Mouse (Mus musculus): ENCODE data around the gene Adra1d. TPM values are rescaled to one million over a fixed set of nuclear protein-coding genes. Genes with fewer than 3 reads are reported as not detected.
A peak's percentile ranks its signal among the peaks of the same experiment; 100 is the strongest.

Adra1d gene
- polyA plus RNA-seq, 1 experiment from 2014 or later = 0.25 TPM

GRCm38 (mm10) chr2:131531271-131531670 lies 30.8 kb downstream of the Adra1d start:
- 86% methylated on average over 7 of the region's 7 CpGs for WGBS
- Histone ChIP-seq H3K9ac (no peak overlapping the region), H3K27me3 (peaks cover 3% of the 10 kb centered on the region; the same call in 1 of the 2 replicates), H3K27ac (no peak overlapping the region), H3K36me3 (0 out of 2 replicates have a peak, but pooled peaks cover 6% of the 10 kb centered on the region), H3K4me3 (no peak overlapping the region), H3K9me3 (no peaks in the 10 kb centered on the region), H3K4me2 (no peak overlapping the region), H3K4me1 (replicated peaks) (no peaks in the 10 kb centered on the region)
- no peak for ATAC-seq (ENCODE audit: low FRiP score)

- H3K4me2 ChIP-seq = no peak overlapping the region
- peaks cover 3% of the 10 kb centered on the region; the same call in 1 of the 2 replicates for H3K27me3 ChIP-seq
- H3K9ac ChIP-seq = no peak overlapping the region
- H3K27ac ChIP-seq = no peak overlapping the region
- peaks cover 13% of the 10 kb centered on the region for H3K36me3 ChIP-seq
- no peak overlapping the region for H3K4me3 ChIP-seq
- ATAC-seq (ENCODE audit: low FRiP score) = peak; percentile 50
- WGBS = 26% methylated on average over 9 of the region's 9 CpGs
- H3K9me3 ChIP-seq = no peaks in the 10 kb centered on the region
- H3K4me1 ChIP-seq (replicated peaks) = no peaks in the 10 kb centered on the region
Measured at GRCm38 (mm10) chr2:131530623-131531008, 31.5 kb downstream of the Adra1d start.

- peak; percentile 54 for ATAC-seq (ENCODE audit: low FRiP score)
- Histone ChIP-seq H3K9me3 (no peaks in the 10 kb centered on the region), H3K9ac (no peak overlapping the region), H3K27me3 (peaks cover 3% of the 10 kb centered on the region; the same call in 1 of the 2 replicates), H3K27ac (no peak overlapping the region), H3K36me3 (peaks cover 19% of the 10 kb centered on the region), H3K4me3 (no peak overlapping the region), H3K4me1 (replicated peaks) (no peaks in the 10 kb centered on the region), H3K4me2 (no peak overlapping the region)
- 40% methylated on average over 11 of the region's 11 CpGs for WGBS
Measured at GRCm38 (mm10) chr2:131529898-131530622, 32.0 kb downstream of the Adra1d start.

- H3K36me3 ChIP-seq = peaks cover 29% of the 10 kb centered on the region
- ATAC-seq (ENCODE audit: low FRiP score) = no peak
- no peaks in the 10 kb centered on the region for H3K9me3 ChIP-seq
- H3K9ac ChIP-seq = no peak overlapping the region
- H3K4me1 ChIP-seq (replicated peaks) = no peaks in the 10 kb centered on the region
- no peak overlapping the region for H3K4me3 ChIP-seq
- no peak overlapping the region for H3K27ac ChIP-seq
- WGBS = 55% methylated on average over 3 of the region's 3 CpGs
- H3K27me3 ChIP-seq = peaks cover 3% of the 10 kb centered on the region; the same call in 1 of the 2 replicates
- H3K4me2 ChIP-seq = no peak overlapping the region
Measured at GRCm38 (mm10) chr2:131527061-131527460, 35.0 kb downstream of the Adra1d start.

GRCm38 (mm10) chr2:131520743-131521142 lies 41.3 kb downstream of the Adra1d start:
- WGBS = 96% methylated on average over 19 of the region's 19 CpGs
- H3K27me3 ChIP-seq = no peaks in the 10 kb centered on the region
- H3K9me3 ChIP-seq = no peaks in the 10 kb centered on the region
- no peak overlapping the region for H3K9ac ChIP-seq
- no peak overlapping the region for H3K4me2 ChIP-seq
- ATAC-seq (ENCODE audit: low FRiP score) = no peak
- H3K4me1 ChIP-seq (replicated peaks) = no peaks in the 10 kb centered on the region
- no peak overlapping the region for H3K4me3 ChIP-seq
- H3K27ac ChIP-seq = no peak overlapping the region
- H3K36me3 ChIP-seq = peaks cover 59% of the 10 kb centered on the region

GRCm38 (mm10) chr2:131518790-131519189 lies 43.3 kb downstream of the Adra1d start:
- no peak overlapping the region for H3K4me3 ChIP-seq
- ATAC-seq (ENCODE audit: low FRiP score) = no peak
- 65% methylated on average over 3 of the region's 3 CpGs for WGBS
- no peak overlapping the region for H3K27ac ChIP-seq
- no peaks in the 10 kb centered on the region for H3K9me3 ChIP-seq
- H3K36me3 ChIP-seq = peaks cover 47% of the 10 kb centered on the region
- H3K27me3 ChIP-seq = no peaks in the 10 kb centered on the region
- peaks cover under 1% of the 10 kb centered on the region; the same call in 1 of the 2 replicates for H3K4me1 ChIP-seq (replicated peaks)
- no peak overlapping the region for H3K4me2 ChIP-seq
- H3K9ac ChIP-seq = no peak overlapping the region

- peaks cover 5% of the 10 kb centered on the region; the same call in 1 of the 2 replicates for H3K4me1 ChIP-seq (replicated peaks)
- no peak for ATAC-seq (ENCODE audit: low FRiP score)
- no peak overlapping the region for H3K4me3 ChIP-seq
- no peak overlapping the region for H3K4me2 ChIP-seq
- H3K27ac ChIP-seq = no peak overlapping the region
- H3K36me3 ChIP-seq = peaks cover 45% of the 10 kb centered on the region
- no peaks in the 10 kb centered on the region for H3K9me3 ChIP-seq
- 95% methylated on average over 4 of the region's 4 CpGs for WGBS
- no peak overlapping the region for H3K9ac ChIP-seq
- H3K27me3 ChIP-seq = no peaks in the 10 kb centered on the region
Measured at GRCm38 (mm10) chr2:131517550-131517949, 44.5 kb downstream of the Adra1d start.

- Histone ChIP-seq H3K27me3 (no peaks in the 10 kb centered on the region), H3K27ac (no peak overlapping the region), H3K9ac (no peak overlapping the region), H3K4me2 (no peak overlapping the region), H3K4me1 (replicated peaks) (peaks cover 22% of the 10 kb centered on the region), H3K36me3 (peaks cover 23% of the 10 kb centered on the region), H3K9me3 (no peaks in the 10 kb centered on the region), H3K4me3 (no peak overlapping the region)
- no peak for ATAC-seq (ENCODE audit: low FRiP score)
- 81% methylated on average over 4 of the region's 4 CpGs for WGBS
Measured at GRCm38 (mm10) chr2:131514055-131514621, 47.9 kb downstream of the Adra1d start.

GRCm38 (mm10) chr2:131513477-131513876 lies 48.6 kb downstream of the Adra1d start:
- no peak overlapping the region for H3K4me3 ChIP-seq
- 53% methylated on average over 2 of the region's 2 CpGs for WGBS
- H3K27ac ChIP-seq = no peak overlapping the region
- no peak overlapping the region for H3K4me2 ChIP-seq
- H3K9ac ChIP-seq = no peak overlapping the region
- H3K27me3 ChIP-seq = no peaks in the 10 kb centered on the region
- H3K36me3 ChIP-seq = peaks cover 18% of the 10 kb centered on the region
- H3K4me1 ChIP-seq (replicated peaks) = peaks cover 28% of the 10 kb centered on the region
- ATAC-seq (ENCODE audit: low FRiP score) = no peak
- no peaks in the 10 kb centered on the region for H3K9me3 ChIP-seq

- peak overlapping the region; percentile 10; the same call in 1 of the 2 replicates for H3K9ac ChIP-seq
- no peak for ATAC-seq (ENCODE audit: low FRiP score)
- WGBS = 75% methylated on average over 5 of the region's 5 CpGs
- no peaks in the 10 kb centered on the region for H3K27me3 ChIP-seq
- H3K27ac ChIP-seq = no peak overlapping the region
- no peaks in the 10 kb centered on the region for H3K9me3 ChIP-seq
- H3K4me2 ChIP-seq = no peak overlapping the region
- peaks cover 50% of the 10 kb centered on the region for H3K4me1 ChIP-seq (replicated peaks)
- no peak overlapping the region for H3K4me3 ChIP-seq
- H3K36me3 ChIP-seq = peaks cover 3% of the 10 kb centered on the region; the same call in 1 of the 2 replicates
Measured at GRCm38 (mm10) chr2:131510531-131510930, 51.6 kb downstream of the Adra1d start.

GRCm38 (mm10) chr2:131509671-131510313 lies 52.3 kb downstream of the Adra1d start:
- no peaks in the 10 kb centered on the region for H3K27me3 ChIP-seq
- peak overlapping the region; percentile 51; the same call in 1 of the 2 replicates for H3K9ac ChIP-seq
- peaks cover 55% of the 10 kb centered on the region for H3K4me1 ChIP-seq (replicated peaks)
- H3K4me2 ChIP-seq = peak overlapping the region; percentile 49
- H3K36me3 ChIP-seq = peaks cover under 1% of the 10 kb centered on the region; the same call in 1 of the 2 replicates
- peak overlapping the region; percentile 35; the same call in 1 of the 2 replicates for H3K27ac ChIP-seq
- ATAC-seq (ENCODE audit: low FRiP score) = 0 out of 2 replicates have a peak, but pooled peaks have one; percentile 32
- H3K9me3 ChIP-seq = no peaks in the 10 kb centered on the region
- H3K4me3 ChIP-seq = peak overlapping the region; percentile 19; the same call in 1 of the 2 replicates
- 26% methylated on average over 17 of the region's 17 CpGs for WGBS

- 53% methylated on average over 2 of the region's 2 CpGs for WGBS
- no peak for ATAC-seq (ENCODE audit: low FRiP score)
Measured at GRCm38 (mm10) chr2:131508501-131508900, 53.6 kb downstream of the Adra1d start.

More at GRCm38 (mm10) chr2:131508501-131508900, 53.6 kb downstream of the Adra1d start:
- Histone ChIP-seq H3K36me3 (no peaks in the 10 kb centered on the region; the same call in 1 of the 2 replicates), H3K4me1 (replicated peaks) (peaks cover 52% of the 10 kb centered on the region), H3K4me3 (no peak overlapping the region), H3K9me3 (no peaks in the 10 kb centered on the region), H3K9ac (no peak overlapping the region), H3K4me2 (no peak overlapping the region), H3K27ac (no peak overlapping the region), H3K27me3 (no peaks in the 10 kb centered on the region)
